Mouse (Mus musculus) kidney, postnatal 0 days (tissue): Measurements from ENCODE around the gene Arhgap10. TPM values are rescaled to one million over a fixed set of nuclear protein-coding genes. Genes with fewer than 3 reads are reported as not detected.

Source experiments
- ATAC-seq: fragments of 200-750 bp; cut with Nextera tagmentation; replicated peaks from 2 replicates; pipeline ENCODE4 v1.8.0; 2017; ENCODE audit warnings: low read depth, moderate number of reproducible peaks, moderate TSS enrichment, moderate library complexity; ENCODE audit not compliant: low FRiP score
- DNase-seq: peaks from one replicate; pipeline ENCODE4 v3.0.0-alpha.2; 2016; ENCODE audit warnings: low spot score
- H3K27ac ChIP-seq: fragments of 300-500 bp; sonication (generic); 2 replicates; pipeline ENCODE4 v1.5.1; 2014; ENCODE audit warnings: mild to moderate bottlenecking
- H3K27me3 ChIP-seq: fragments of 300-500 bp; sonication (generic); 2 replicates; pipeline ENCODE4 v1.6.1; 2014; ENCODE audit warnings: low read length, mixed read lengths; ENCODE audit not compliant: insufficient read depth
- H3K36me3 ChIP-seq: fragments of 300-500 bp; sonication (generic); 2 replicates; pipeline ENCODE4 v1.6.1; 2014; ENCODE audit warnings: low read length, mixed read lengths; ENCODE audit not compliant: insufficient read depth
- H3K4me1 ChIP-seq: fragments of 300-500 bp; sonication (generic); replicated peaks from 2 replicates; pipeline ENCODE4 v1.6.1; 2014; ENCODE audit warnings: antibody characterized with exemption, low read length, mixed read lengths; ENCODE audit not compliant: insufficient read depth
- H3K4me2 ChIP-seq: fragments of 300-500 bp; sonication (generic); 2 replicates; pipeline ENCODE4 v1.6.1; 2014; ENCODE audit warnings: mild to moderate bottlenecking, low read length, moderate library complexity, mixed read lengths
- H3K4me3 ChIP-seq: fragments of 300-500 bp; sonication (generic); replicated peaks from 2 replicates; pipeline ENCODE4 v1.5.1; 2014; ENCODE audit warnings: low read depth, low read length
- H3K9ac ChIP-seq: fragments of 300-500 bp; sonication (generic); 2 replicates; pipeline ENCODE4 v1.6.1; 2014; ENCODE audit warnings: low read depth, low read length
- H3K9me3 ChIP-seq: fragments of 300-500 bp; sonication (generic); replicated peaks from 2 replicates; pipeline ENCODE4 v1.6.1; 2016; ENCODE audit warnings: low read length, inconsistent platforms, mixed read lengths
- CTCF ChIP-seq: IDR thresholded peaks from 2 replicates; pipeline ENCODE4 v1.5.1; 2016; ENCODE audit warnings: antibody characterized with exemption, low read depth, mild to moderate bottlenecking, moderate library complexity
- WGBS: fragments of 180-500 bp; shearing (Covaris S2); extraction: QIAGEN DNeasy Blood & Tissue Kit; methylation state at CpG from one replicate; pipeline ENCODE4 v1.1.7; 2014; 5-methylcytosine and 5-hydroxymethylcytosine counted together
- polyA plus RNA-seq: library from polyadenylated mRNA; unstranded; fragments of >200 nt; fragmentation: Nextera tagmentation; extraction: Ambion mirVana; gene quantifications from 2 replicates; pipeline ENCODE4 v1.2.1, GENCODE M21; 2015

Arhgap10 gene
- polyA plus RNA-seq, 1 experiment from 2014 or later: 26.6 TPM

- no peak overlapping the region for H3K4me2 ChIP-seq
- H3K4me3 ChIP-seq: no peak overlapping the region
- ATAC-seq (no peak), DNase-seq (no peak)
- no peak overlapping the region for H3K9ac ChIP-seq
- H3K4me1 ChIP-seq: no peaks in the 10 kb centered on the region
- H3K27ac ChIP-seq: no peak overlapping the region
- no peaks in the 10 kb centered on the region for H3K27me3 ChIP-seq
- WGBS: 79% methylated on average over 4 of the region's 4 CpGs
- H3K36me3 ChIP-seq: 0 out of 2 replicates have a peak, but pooled peaks cover 15% of the 10 kb centered on the region
- H3K9me3 ChIP-seq: no peaks in the 10 kb centered on the region
- no peak for TF ChIP-seq CTCF
These were observed 167.5 kb downstream of the Arhgap10 start for GRCm38 (mm10) chr8:77350121-77350777.

- Histone ChIP-seq H3K36me3 (0 out of 2 replicates have a peak, but pooled peaks cover 6% of the 10 kb centered on the region), H3K9ac (no peak overlapping the region), H3K4me2 (no peak overlapping the region), H3K4me3 (no peak overlapping the region), H3K9me3 (no peaks in the 10 kb centered on the region), H3K27me3 (no peaks in the 10 kb centered on the region), H3K27ac (no peak overlapping the region), H3K4me1 (0 out of 2 replicates have a peak, but pooled peaks cover 7% of the 10 kb centered on the region)
- 52% methylated on average over 6 of the region's 6 CpGs for WGBS
- DNase-seq (no peak), ATAC-seq (no peak)
- TF ChIP-seq CTCF: no peak
These were observed 173.8 kb downstream of the Arhgap10 start for GRCm38 (mm10) chr8:77343916-77344315.

- no peaks in the 10 kb centered on the region for H3K27me3 ChIP-seq
- H3K27ac ChIP-seq: no peak overlapping the region
- DNase-seq: no peak
- TF ChIP-seq CTCF: peak; percentile 39
- ATAC-seq: no peak
- no peak overlapping the region for H3K4me3 ChIP-seq
- H3K4me2 ChIP-seq: no peak overlapping the region
- H3K36me3 ChIP-seq: 0 out of 2 replicates have a peak, but pooled peaks cover 6% of the 10 kb centered on the region
- H3K9me3 ChIP-seq: no peaks in the 10 kb centered on the region
- H3K4me1 ChIP-seq: 0 out of 2 replicates have a peak, but pooled peaks cover 7% of the 10 kb centered on the region
- H3K9ac ChIP-seq: no peak overlapping the region
- 94% methylated on average over 3 of the region's 3 CpGs for WGBS
These were observed 174.4 kb downstream of the Arhgap10 start for GRCm38 (mm10) chr8:77343335-77343734.

- 0 out of 2 replicates have a peak, but pooled peaks cover 6% of the 10 kb centered on the region for H3K36me3 ChIP-seq
- H3K9me3 ChIP-seq: no peaks in the 10 kb centered on the region
- H3K9ac ChIP-seq: no peak overlapping the region
- 59% methylated on average over 4 of the region's 4 CpGs for WGBS
- no peaks in the 10 kb centered on the region for H3K27me3 ChIP-seq
- 0 out of 2 replicates have a peak, but pooled peaks cover 7% of the 10 kb centered on the region for H3K4me1 ChIP-seq
- TF ChIP-seq CTCF: peak; percentile 33
- no peak for DNase-seq
- no peak overlapping the region for H3K27ac ChIP-seq
- H3K4me3 ChIP-seq: no peak overlapping the region
- H3K4me2 ChIP-seq: no peak overlapping the region
- no peak for ATAC-seq
These were observed 175.6 kb downstream of the Arhgap10 start for GRCm38 (mm10) chr8:77342144-77342543.

GRCm38 (mm10) chr8:77341329-77341728 lies 176.4 kb downstream of the Arhgap10 start:
- WGBS: 34% methylated on average over 9 of the region's 9 CpGs
- no peak overlapping the region for H3K4me3 ChIP-seq
- no peaks in the 10 kb centered on the region for H3K9me3 ChIP-seq
- no peak overlapping the region for H3K27ac ChIP-seq
- TF ChIP-seq CTCF: no peak
- no peak overlapping the region for H3K4me2 ChIP-seq
- ATAC-seq (no peak), DNase-seq (no peak)
- H3K9ac ChIP-seq: no peak overlapping the region
- 0 out of 2 replicates have a peak, but pooled peaks cover 6% of the 10 kb centered on the region for H3K36me3 ChIP-seq
- no peaks in the 10 kb centered on the region for H3K27me3 ChIP-seq
- 0 out of 2 replicates have a peak, but pooled peaks cover 7% of the 10 kb centered on the region for H3K4me1 ChIP-seq

- Histone ChIP-seq H3K27me3 (no peaks in the 10 kb centered on the region), H3K4me1 (0 out of 2 replicates have a peak, but pooled peaks cover 7% of the 10 kb centered on the region), H3K27ac (no peak overlapping the region), H3K36me3 (0 out of 2 replicates have a peak, but pooled peaks cover 3% of the 10 kb centered on the region), H3K9me3 (no peaks in the 10 kb centered on the region), H3K4me2 (no peak overlapping the region), H3K9ac (no peak overlapping the region), H3K4me3 (no peak overlapping the region)
- no peak for TF ChIP-seq CTCF
- 90% methylated on average over 6 of the region's 6 CpGs for WGBS
- ATAC-seq (no peak), DNase-seq (no peak)
These were observed 177.6 kb downstream of the Arhgap10 start for GRCm38 (mm10) chr8:77340046-77340747.
